Mouse (Mus musculus) heart, embryonic 16.5 days (tissue): Measurements from ENCODE around the gene Ano2. TPM values are rescaled to one million over a fixed set of nuclear protein-coding genes. Genes with fewer than 3 reads are reported as not detected.

Experiments used
- ATAC-seq: fragments of 200-750 bp; cut with Nextera tagmentation; replicated peaks from 2 replicates; pipeline ENCODE4 v1.8.0; 2017; ENCODE audit warnings: moderate number of reproducible peaks; ENCODE audit not compliant: insufficient read depth, low FRiP score; ENCODE audit errors: extremely low read depth
- H3K27ac ChIP-seq: fragments of 300-500 bp; sonication (generic); 2 replicates; pipeline ENCODE4 v1.5.1; 2014; ENCODE audit warnings: mild to moderate bottlenecking, low read length, control low read depth, moderate library complexity
- H3K27me3 ChIP-seq: fragments of 300-500 bp; sonication (generic); 2 replicates; pipeline ENCODE4 v1.6.1; 2014; ENCODE audit warnings: low read length, mixed read lengths; ENCODE audit not compliant: control insufficient read depth, insufficient read depth
- H3K36me3 ChIP-seq: fragments of 300-500 bp; sonication (generic); 2 replicates; pipeline ENCODE4 v1.6.1; 2014; ENCODE audit not compliant: control insufficient read depth, insufficient read depth
- H3K4me1 ChIP-seq: fragments of 300-500 bp; sonication (generic); 2 replicates; pipeline ENCODE4 v1.6.1; 2014; ENCODE audit warnings: low read length, mixed read lengths; ENCODE audit not compliant: control insufficient read depth, insufficient read depth
- H3K4me2 ChIP-seq: fragments of 300-500 bp; sonication (generic); 2 replicates; pipeline ENCODE4 v1.6.1; 2014; ENCODE audit warnings: low read depth, mild to moderate bottlenecking, control low read depth, low read length
- H3K4me3 ChIP-seq: fragments of 300-500 bp; sonication (generic); 2 replicates; pipeline ENCODE4 v1.5.1; 2014; ENCODE audit warnings: mild to moderate bottlenecking, control low read depth, low read length
- H3K9ac ChIP-seq: fragments of 300-500 bp; sonication (generic); 2 replicates; pipeline ENCODE4 v1.6.1; 2014; ENCODE audit warnings: low read length, control low read depth
- H3K9me3 ChIP-seq: fragments of 300-500 bp; sonication (generic); replicated peaks from 2 replicates; pipeline ENCODE4 v1.6.1; 2016; ENCODE audit warnings: low read length; ENCODE audit not compliant: control insufficient read depth
- WGBS: fragments of 180-500 bp; shearing (Covaris S2); extraction: QIAGEN DNeasy Blood & Tissue Kit; methylation state at CpG from one replicate; pipeline ENCODE4 v1.1.7; 2014; 5-methylcytosine and 5-hydroxymethylcytosine counted together
- polyA plus RNA-seq: library from polyadenylated mRNA; unstranded; fragments of >200 nt; fragmentation: Nextera tagmentation; extraction: Ambion mirVana; gene quantifications from 2 replicates; pipeline ENCODE4 v1.2.1, GENCODE M21; 2015

Ano2 gene
- 0.08 and 0.17 TPM in 2 replicates for polyA plus RNA-seq

DNA sequence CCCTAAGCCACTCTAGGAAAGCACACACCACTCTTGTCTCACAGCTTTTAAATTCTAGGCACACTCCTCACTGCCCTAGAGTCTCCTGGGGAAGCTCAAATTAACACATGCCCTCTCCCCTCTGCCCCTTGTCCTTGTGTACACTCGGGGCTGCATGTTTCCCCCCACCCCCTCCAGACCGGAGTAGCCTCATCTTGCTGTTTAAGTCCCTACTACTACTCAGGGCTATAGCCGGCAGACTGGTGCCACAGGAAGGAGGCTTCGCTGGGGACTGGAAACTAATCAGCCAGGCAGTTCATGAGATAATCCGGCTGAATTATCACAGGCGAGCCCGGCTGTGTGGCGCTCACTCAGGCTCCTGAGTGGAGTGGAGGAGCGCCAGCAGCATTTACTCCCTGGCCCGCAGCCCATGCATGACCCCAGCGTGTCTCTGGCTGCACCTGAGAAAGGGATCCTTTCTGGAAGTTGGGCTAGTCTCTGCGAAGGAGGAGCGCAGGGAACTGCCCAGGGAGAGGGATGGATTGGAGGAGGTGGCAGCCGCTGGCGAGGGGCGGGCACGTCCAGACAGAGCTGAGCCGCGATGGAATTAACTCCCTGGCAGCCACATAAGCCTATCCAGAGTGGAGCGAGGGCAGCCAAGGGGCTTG lies at the start of gene Ano2:
Ano2 (plus strand) TSS at position 363 of the 647 bp plus-strand sequence.
- H3K36me3 ChIP-seq: no peaks in the 10 kb centered on the region
- WGBS: 5% methylated on average over 20 of the region's 20 CpGs
- H3K4me3 ChIP-seq: peak within 1 kb of the TSS; percentile 31; the same call in 1 of the 2 replicates
- no peaks in the 10 kb centered on the region for H3K9me3 ChIP-seq
- H3K27ac ChIP-seq: no peak within 1 kb of the TSS
- H3K9ac ChIP-seq: no peak within 1 kb of the TSS
- peaks cover 12% of the 10 kb centered on the region for H3K27me3 ChIP-seq
- ATAC-seq: 0 out of 2 replicates have a peak, but pooled peaks have one; percentile 23
- H3K4me1 ChIP-seq: 0 out of 2 replicates have a peak, but pooled peaks cover 3% of the 10 kb centered on the region
- peak within 1 kb of the TSS; percentile 55 for H3K4me2 ChIP-seq

DNA sequence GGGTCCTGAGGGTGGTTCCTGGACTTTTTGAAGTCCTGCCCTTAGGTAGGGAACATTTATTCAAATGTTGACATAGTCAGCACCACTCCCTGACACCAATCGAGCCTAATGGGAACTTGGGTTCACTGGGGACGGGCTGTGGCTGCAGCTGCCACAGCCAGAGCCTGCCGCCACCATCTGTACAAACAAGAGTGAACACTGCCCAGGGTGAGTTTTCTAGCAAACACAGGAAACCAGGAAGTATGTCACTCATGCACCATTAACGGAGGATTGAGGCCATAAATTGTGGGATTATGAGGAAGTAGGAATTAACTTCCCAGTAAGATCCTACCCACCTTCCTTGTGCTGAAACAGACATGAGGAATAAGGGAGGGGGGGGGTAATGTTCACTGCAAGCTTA lies 49.7 kb upstream of the Ano2 start:
- Histone ChIP-seq H3K36me3 (no peaks in the 10 kb centered on the region), H3K9ac (no peak overlapping the region), H3K4me1 (no peaks in the 10 kb centered on the region), H3K4me2 (no peak overlapping the region), H3K27me3 (0 out of 2 replicates have a peak, but pooled peaks cover 2% of the 10 kb centered on the region), H3K9me3 (no peaks in the 10 kb centered on the region), H3K27ac (no peak overlapping the region), H3K4me3 (no peak overlapping the region)
- 57% methylated on average over 4 of the region's 4 CpGs for WGBS
- no peak for ATAC-seq

DNA sequence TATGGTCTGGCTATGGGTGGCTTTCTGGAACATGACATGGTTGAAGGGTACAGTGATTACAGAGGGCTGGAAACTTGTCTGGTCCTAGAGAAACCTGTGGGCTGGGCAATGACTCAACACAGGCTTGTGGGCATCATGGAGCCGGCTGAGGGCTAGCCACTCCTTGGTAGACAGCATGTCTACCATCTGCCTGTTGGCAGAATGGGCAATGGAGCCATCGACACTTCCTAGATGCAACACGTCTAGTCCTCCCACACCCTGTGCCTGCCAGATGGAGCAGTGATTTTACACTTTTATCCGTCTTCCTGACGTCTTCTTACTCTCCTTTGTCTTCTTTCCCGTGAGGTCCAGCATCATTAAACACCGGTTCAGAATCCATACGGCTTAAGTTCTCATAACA lies 49.1 kb upstream of the Ano2 start:
- Histone ChIP-seq H3K4me2 (no peak overlapping the region), H3K9ac (no peak overlapping the region), H3K9me3 (no peaks in the 10 kb centered on the region), H3K4me1 (no peaks in the 10 kb centered on the region), H3K27me3 (0 out of 2 replicates have a peak, but pooled peaks cover 2% of the 10 kb centered on the region), H3K27ac (no peak overlapping the region), H3K4me3 (no peak overlapping the region), H3K36me3 (no peaks in the 10 kb centered on the region)
- ATAC-seq: no peak
- 81% methylated on average over 8 of the region's 8 CpGs for WGBS

DNA sequence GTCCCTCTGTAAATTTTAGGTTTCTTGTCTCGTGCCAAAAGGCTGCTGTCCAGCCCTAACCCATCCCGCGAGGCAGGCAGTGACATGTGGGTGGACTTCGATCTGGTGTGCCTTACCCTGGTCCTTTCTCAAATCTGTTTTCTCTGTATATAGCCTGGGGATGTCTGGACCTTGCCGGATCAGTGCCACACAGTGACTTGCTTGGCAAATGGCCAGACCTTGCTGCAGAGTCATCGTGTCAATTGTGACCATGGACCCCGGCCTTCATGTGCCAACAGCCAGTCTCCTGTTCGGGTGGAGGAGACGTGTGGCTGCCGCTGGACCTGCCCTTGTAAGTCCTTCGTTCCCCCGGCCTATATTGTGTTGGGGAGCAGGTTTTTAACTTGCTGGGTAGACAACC lies 41.3 kb upstream of the Ano2 start:
- H3K4me3 ChIP-seq: no peak overlapping the region
- no peaks in the 10 kb centered on the region for H3K4me1 ChIP-seq
- H3K4me2 ChIP-seq: no peak overlapping the region
- no peaks in the 10 kb centered on the region for H3K9me3 ChIP-seq
- H3K36me3 ChIP-seq: no peaks in the 10 kb centered on the region
- no peak for ATAC-seq
- H3K9ac ChIP-seq: no peak overlapping the region
- H3K27me3 ChIP-seq: no peaks in the 10 kb centered on the region
- WGBS: 71% methylated on average over 12 of the region's 12 CpGs
- no peak overlapping the region for H3K27ac ChIP-seq

DNA sequence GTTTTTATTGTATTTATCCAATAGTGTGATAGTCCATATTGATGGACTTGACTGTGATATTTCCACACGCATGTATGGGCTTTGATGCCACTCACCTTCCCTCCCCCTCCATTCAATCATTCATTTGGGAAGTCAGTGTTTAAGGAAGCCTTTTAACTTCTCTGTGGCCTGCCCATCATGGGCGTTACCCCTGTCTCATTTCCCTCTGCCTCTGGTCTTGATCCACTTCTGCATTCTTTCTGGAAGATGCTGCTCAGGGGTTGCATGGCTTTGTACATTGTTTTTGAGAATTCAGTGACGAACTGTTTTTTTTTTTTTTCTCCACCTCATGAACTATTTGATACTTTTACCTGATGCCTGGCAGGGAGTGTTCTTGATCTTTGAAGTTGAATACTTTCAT lies 38.9 kb upstream of the Ano2 start:
- ATAC-seq: no peak
- H3K9me3 ChIP-seq: no peaks in the 10 kb centered on the region
- WGBS: 72% methylated on average over 3 of the region's 3 CpGs
- no peaks in the 10 kb centered on the region for H3K36me3 ChIP-seq
- no peak overlapping the region for H3K27ac ChIP-seq
- no peak overlapping the region for H3K9ac ChIP-seq
- no peaks in the 10 kb centered on the region for H3K27me3 ChIP-seq
- H3K4me1 ChIP-seq: no peaks in the 10 kb centered on the region
- H3K4me2 ChIP-seq: no peak overlapping the region
- H3K4me3 ChIP-seq: no peak overlapping the region

DNA sequence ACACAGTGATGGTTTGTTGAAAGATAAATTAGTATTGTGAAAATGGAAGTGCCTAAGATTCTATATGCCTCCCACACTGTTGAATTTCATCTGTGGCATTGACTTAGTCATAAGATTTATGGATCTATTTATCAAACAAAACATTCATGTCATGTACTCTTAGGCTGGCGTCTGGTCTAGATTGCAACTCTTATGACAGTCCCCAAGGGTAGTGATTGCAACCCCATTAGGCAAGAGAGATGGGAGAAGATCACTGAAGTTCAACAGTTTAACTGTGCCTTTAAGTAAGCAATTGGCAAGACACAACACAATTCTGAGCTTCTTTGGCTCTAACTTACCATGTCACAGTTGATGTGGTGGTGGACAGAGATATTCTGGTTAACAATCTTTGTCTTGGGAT lies 36.8 kb upstream of the Ano2 start:
- WGBS: 71% methylated on average over 1 of the region's 1 CpGs
- H3K4me2 ChIP-seq: no peak overlapping the region
- no peak overlapping the region for H3K9ac ChIP-seq
- H3K36me3 ChIP-seq: no peaks in the 10 kb centered on the region
- H3K9me3 ChIP-seq: no peaks in the 10 kb centered on the region
- no peak overlapping the region for H3K27ac ChIP-seq
- H3K4me1 ChIP-seq: no peaks in the 10 kb centered on the region
- H3K27me3 ChIP-seq: no peaks in the 10 kb centered on the region
- H3K4me3 ChIP-seq: no peak overlapping the region
- ATAC-seq: no peak

DNA sequence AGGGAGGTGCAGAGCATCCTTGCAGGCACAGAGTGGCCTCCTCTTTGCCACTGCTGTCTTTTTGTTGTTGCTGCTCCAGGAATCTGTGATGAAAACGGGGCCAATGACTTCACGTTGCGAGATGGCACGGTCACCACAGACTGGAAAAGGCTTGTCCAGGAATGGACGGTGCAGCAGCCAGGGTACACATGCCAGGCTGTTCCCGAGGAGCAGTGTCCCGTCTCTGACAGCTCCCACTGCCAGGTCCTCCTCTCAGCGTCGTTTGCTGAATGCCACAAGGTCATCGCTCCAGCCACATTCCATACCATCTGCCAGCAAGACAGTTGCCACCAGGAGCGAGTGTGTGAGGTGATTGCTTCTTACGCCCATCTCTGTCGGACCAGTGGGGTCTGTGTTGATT lies 33.3 kb upstream of the Ano2 start:
- no peak for ATAC-seq
- Histone ChIP-seq H3K36me3 (no peaks in the 10 kb centered on the region), H3K9ac (no peak overlapping the region), H3K27ac (no peak overlapping the region), H3K4me3 (no peak overlapping the region), H3K4me2 (no peak overlapping the region), H3K4me1 (no peaks in the 10 kb centered on the region), H3K27me3 (no peaks in the 10 kb centered on the region), H3K9me3 (no peaks in the 10 kb centered on the region)
- WGBS: 71% methylated on average over 13 of the region's 13 CpGs

DNA sequence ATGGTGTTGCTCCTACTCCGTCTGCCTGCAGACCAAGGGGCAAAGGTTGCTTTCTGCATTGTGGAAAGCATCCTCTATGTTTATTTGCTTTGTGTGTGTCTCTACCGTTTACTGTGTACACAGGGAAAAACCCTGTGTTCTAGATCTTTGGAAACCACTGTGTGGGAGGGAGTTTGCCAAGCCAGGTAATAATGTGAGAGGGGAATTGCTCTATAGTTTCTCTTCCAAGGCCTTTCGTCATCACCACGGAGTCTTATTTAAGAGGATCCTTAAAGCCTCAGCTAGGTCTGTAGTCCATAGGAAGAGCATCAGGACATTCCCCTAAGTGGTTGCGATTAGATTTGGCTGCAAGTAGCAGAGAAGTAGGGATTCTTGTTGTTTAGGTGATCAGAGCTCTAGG lies 32.3 kb upstream of the Ano2 start:
- no peak for ATAC-seq
- 83% methylated on average over 5 of the region's 5 CpGs for WGBS
- H3K27ac ChIP-seq: no peak overlapping the region
- H3K4me2 ChIP-seq: no peak overlapping the region
- no peak overlapping the region for H3K4me3 ChIP-seq
- H3K9ac ChIP-seq: no peak overlapping the region
- no peaks in the 10 kb centered on the region for H3K9me3 ChIP-seq
- H3K36me3 ChIP-seq: no peaks in the 10 kb centered on the region
- no peaks in the 10 kb centered on the region for H3K4me1 ChIP-seq
- H3K27me3 ChIP-seq: no peaks in the 10 kb centered on the region

DNA sequence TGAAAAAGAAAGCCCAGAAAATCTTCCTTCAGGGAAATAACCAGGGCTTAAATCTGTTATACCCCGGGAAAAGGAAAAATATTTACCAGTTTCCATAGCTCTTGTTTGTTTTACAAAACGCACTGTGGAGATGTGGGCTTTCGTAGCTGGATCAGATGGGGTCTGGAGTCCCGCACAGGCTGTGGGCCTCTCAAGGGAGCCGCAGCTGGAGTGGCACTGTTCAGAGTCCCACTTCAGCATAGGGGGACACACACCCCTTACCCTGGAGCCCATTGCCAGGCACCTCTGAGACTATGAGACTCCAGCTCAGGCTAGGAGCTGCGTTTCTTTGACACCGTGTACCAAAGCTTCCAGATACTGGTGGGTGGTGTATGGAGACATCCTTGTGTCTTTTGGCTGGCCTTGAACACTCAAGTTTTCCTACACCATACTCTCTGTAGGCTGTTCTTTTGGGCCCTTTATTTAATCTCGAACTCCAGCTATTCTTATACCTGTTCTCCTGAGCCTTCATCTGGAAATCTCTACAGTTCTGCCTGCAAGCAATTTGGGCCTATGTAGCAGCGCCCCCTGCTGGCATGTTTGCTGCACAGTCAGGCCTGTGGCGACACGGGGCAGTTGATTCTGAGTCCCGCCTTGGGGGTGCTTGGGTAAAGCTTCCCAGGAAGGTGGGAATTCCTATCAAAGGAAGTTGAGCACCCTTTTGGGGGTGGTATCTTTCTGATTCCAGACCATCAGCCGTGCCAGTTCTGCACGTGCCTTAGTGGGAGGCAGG lies 28.9 kb upstream of the Ano2 start:
- Histone ChIP-seq H3K4me3 (no peak overlapping the region), H3K4me1 (no peaks in the 10 kb centered on the region), H3K27ac (no peak overlapping the region), H3K9me3 (no peaks in the 10 kb centered on the region), H3K36me3 (no peaks in the 10 kb centered on the region), H3K27me3 (no peaks in the 10 kb centered on the region), H3K4me2 (no peak overlapping the region), H3K9ac (no peak overlapping the region)
- WGBS: 44% methylated on average over 14 of the region's 14 CpGs
- ATAC-seq: no peak
